Mouse (Mus musculus) forebrain, postnatal 0 days (tissue): Measurements from ENCODE around the gene Grin2d. TPM values are rescaled to one million over a fixed set of nuclear protein-coding genes. Genes with fewer than 3 reads are reported as not detected.

ENCODE experiments used
- ATAC-seq: fragments of 200-750 bp; cut with Nextera tagmentation; 2 replicates; pipeline ENCODE4 v1.8.0; 2017; ENCODE audit warnings: mild to moderate bottlenecking, moderate library complexity
- DNase-seq: peaks from one replicate; pipeline ENCODE4 v3.0.0-alpha.2; 2015
- H3K27ac ChIP-seq: fragments of 300-500 bp; sonication (generic); 2 replicates; pipeline ENCODE4 v1.5.1; 2014; ENCODE audit warnings: low read depth, mild to moderate bottlenecking, antibody characterized with exemption, low read length, moderate library complexity, mixed read lengths
- H3K27me3 ChIP-seq: fragments of 300-500 bp; sonication (generic); 2 replicates; pipeline ENCODE4 v1.6.1; 2014; ENCODE audit warnings: mild to moderate bottlenecking, low read length, mixed read lengths; ENCODE audit not compliant: insufficient read depth
- H3K36me3 ChIP-seq: fragments of 300-500 bp; sonication (generic); 2 replicates; pipeline ENCODE4 v1.6.1; 2014; ENCODE audit warnings: mild to moderate bottlenecking, moderate library complexity; ENCODE audit not compliant: insufficient read depth
- H3K4me1 ChIP-seq: fragments of 300-500 bp; sonication (generic); 2 replicates; pipeline ENCODE4 v1.6.1; 2014; ENCODE audit warnings: antibody characterized with exemption; ENCODE audit not compliant: insufficient read depth
- H3K4me2 ChIP-seq: fragments of 300-500 bp; sonication (generic); 2 replicates; pipeline ENCODE4 v1.6.1; 2014; ENCODE audit warnings: low read depth, mild to moderate bottlenecking, moderate library complexity
- H3K4me3 ChIP-seq: fragments of 300-500 bp; sonication (generic); 2 replicates; pipeline ENCODE4 v1.5.1; 2014; ENCODE audit warnings: low read depth, low read length, mixed read lengths
- H3K9ac ChIP-seq: fragments of 300-500 bp; sonication (generic); 2 replicates; pipeline ENCODE4 v1.6.1; 2014; ENCODE audit warnings: mild to moderate bottlenecking
- H3K9me3 ChIP-seq: fragments of 300-500 bp; sonication (generic); 2 replicates; pipeline ENCODE4 v1.6.1; 2016; ENCODE audit warnings: low read length
- CTCF ChIP-seq: sonication (generic); IDR thresholded peaks from 2 replicates; pipeline ENCODE4 v1.5.1; 2016; ENCODE audit warnings: antibody characterized with exemption, control low read depth, low read depth
- WGBS: fragments of 180-500 bp; shearing (Covaris S2); extraction: QIAGEN DNeasy Blood & Tissue Kit; methylation state at CpG from one replicate; pipeline ENCODE4 v1.1.7; 2014; 5-methylcytosine and 5-hydroxymethylcytosine counted together
- polyA plus RNA-seq: library from polyadenylated mRNA; unstranded; fragments of >200 nt; fragmentation: Nextera tagmentation; extraction: Ambion mirVana; gene quantifications from 2 replicates; pipeline ENCODE4 v1.2.1, GENCODE M21; 2015
- total RNA-seq: library from RNA; depleted of rRNA; stranded (reverse); fragments of >200 nt; gene quantifications from 2 replicates; pipeline ENCODE4 v1.2.3, GENCODE M21; 2014

Grin2d gene
- total and polyA plus RNA-seq, 2 experiments from 2014 or later, result 3.4 to 12.9 TPM

DNA sequence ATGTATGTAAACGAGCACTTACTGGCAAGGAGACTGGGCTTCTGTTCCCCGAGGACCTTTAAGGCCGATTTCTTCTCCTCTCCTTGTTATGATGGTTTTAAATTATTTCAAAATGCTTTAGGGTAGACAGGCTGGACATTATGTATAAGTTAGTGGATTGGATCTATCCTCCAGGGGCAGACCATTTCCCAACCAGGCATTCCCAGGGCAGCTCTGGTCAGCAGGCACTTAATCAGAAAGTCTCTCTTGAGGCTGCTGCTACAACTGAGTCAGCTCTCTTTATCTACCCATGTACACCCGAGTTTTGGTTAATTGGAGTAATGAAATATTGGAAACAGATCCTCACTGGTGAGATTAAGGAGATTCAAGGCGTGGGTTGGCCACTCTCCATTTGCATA lies 47.1 kb downstream of the Grin2d start:
- Histone ChIP-seq H3K4me1 (no peaks in the 10 kb centered on the region), H3K36me3 (peaks cover 27% of the 10 kb centered on the region), H3K9me3 (no peaks in the 10 kb centered on the region), H3K4me3 (peak overlapping the region; percentile 88), H3K27ac (peak overlapping the region; percentile 70; the same call in 1 of the 2 replicates), H3K27me3 (peaks cover 42% of the 10 kb centered on the region), H3K9ac (peak overlapping the region; percentile 51), H3K4me2 (peak overlapping the region; percentile 84)
- DNase-seq, result no peak
- TF ChIP-seq CTCF, result no peak
- WGBS, result 20% methylated on average over 5 of the region's 5 CpGs
- peak; percentile 12 for ATAC-seq

DNA sequence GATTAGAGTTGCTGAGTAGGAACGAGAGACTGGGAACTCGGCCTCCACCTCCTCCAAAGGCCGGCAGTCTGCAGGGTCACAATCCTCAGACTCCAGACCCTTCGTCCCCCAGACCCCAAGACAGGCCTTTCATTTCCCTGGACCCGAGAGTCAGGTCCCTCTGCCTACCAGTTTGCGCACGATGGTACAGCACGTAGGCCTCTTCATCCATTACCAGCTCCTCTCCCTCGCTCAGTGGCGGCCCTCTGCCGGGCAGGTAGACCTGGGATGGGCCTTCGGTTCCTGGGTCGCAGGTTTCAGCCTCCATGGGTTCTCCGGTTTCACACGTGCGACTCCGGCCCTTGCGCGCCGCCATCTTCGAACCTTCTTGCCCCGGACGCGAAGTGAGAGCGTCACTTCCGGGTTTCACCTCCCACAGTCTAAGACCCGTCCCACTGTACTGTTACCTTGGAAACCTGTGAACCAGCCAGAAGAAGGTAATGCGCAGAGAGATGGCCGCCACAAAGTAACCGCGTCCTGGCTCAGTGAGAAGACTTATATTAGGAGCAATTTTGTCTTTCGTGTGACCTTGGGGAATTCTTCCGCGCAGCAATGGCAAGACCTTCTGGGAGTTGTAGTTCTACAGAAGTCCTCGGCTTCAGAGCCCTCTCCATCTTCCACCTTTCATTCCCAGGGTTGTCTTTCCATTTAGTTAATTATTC lies 47.6 kb downstream of the Grin2d start, which contains the start of gene Grwd1:
Gene Grwd1, minus strand, starts transcription at position 518 of the 701 bp plus-strand sequence.
- Histone ChIP-seq H3K4me3 (peak within 1 kb of the TSS; percentile 88), H3K9me3 (no peaks in the 10 kb centered on the region), H3K27me3 (peaks cover 40% of the 10 kb centered on the region), H3K4me2 (peak within 1 kb of the TSS; percentile 84), H3K9ac (peak within 1 kb of the TSS; percentile 51), H3K36me3 (peaks cover 33% of the 10 kb centered on the region), H3K27ac (peak within 1 kb of the TSS; percentile 70; the same call in 1 of the 2 replicates), H3K4me1 (no peaks in the 10 kb centered on the region)
- ATAC-seq (peak; percentile 94), DNase-seq (peak; percentile 95)
- 2% methylated on average over 35 of the region's 35 CpGs for WGBS
- 0 out of 2 replicates have a peak, but pooled peaks have one; percentile 14 for TF ChIP-seq CTCF

DNA sequence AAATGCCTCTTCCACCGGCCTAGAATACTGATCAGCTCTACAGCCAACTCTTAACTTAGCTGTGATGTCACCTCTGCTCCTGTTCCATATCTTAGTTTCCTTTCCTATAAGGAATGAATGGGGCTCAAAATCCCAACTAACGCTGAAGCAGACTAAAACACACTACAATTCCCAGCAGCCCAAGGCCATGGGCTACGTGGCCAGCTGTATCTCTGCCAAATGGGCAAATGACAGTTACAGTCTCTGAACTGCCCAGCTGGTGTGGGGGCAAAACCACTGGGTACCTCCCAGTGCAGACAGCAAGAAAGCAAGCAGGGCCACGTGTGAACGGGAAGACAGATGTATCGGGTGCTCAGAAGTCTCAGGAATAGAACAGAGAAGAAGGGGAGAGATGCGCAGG lies 51.5 kb downstream of the Grin2d start:
- TF ChIP-seq CTCF, result no peak
- ATAC-seq (no peak), DNase-seq (no peak)
- H3K4me2 ChIP-seq, result no peak overlapping the region
- H3K27ac ChIP-seq, result no peak overlapping the region
- 89% methylated on average over 7 of the region's 7 CpGs for WGBS
- H3K9me3 ChIP-seq, result no peaks in the 10 kb centered on the region
- H3K36me3 ChIP-seq, result peaks cover 51% of the 10 kb centered on the region
- peaks cover 2% of the 10 kb centered on the region for H3K27me3 ChIP-seq
- no peak overlapping the region for H3K4me3 ChIP-seq
- no peaks in the 10 kb centered on the region for H3K4me1 ChIP-seq
- H3K9ac ChIP-seq, result no peak overlapping the region

DNA sequence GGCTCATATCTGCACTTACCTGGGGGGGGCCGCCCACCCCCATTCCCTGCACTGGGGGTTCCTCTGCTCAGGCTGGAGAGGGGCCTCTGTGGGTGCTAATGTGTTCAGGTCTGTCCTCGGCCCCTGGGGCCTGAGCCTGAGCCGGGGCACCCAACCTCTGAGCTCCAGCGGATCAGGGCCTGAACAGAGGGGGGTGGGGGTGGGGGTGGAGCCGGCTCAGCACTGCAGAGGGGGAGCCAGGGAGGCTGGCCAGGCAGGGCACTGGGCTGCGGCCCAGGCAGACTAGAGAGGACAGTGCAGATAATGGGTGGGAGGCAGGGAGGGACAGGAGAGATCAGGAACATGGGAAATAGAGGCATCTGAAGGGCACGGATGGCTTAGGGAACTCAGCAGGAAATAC lies 53.6 kb downstream of the Grin2d start, which contains the start of gene Kcnj14:
Gene Kcnj14, minus strand, starts transcription at position 185 of the 400 bp plus-strand sequence.
- Histone ChIP-seq H3K27ac (no peak within 1 kb of the TSS), H3K4me2 (no peak within 1 kb of the TSS), H3K27me3 (no peaks in the 10 kb centered on the region), H3K4me1 (no peaks in the 10 kb centered on the region), H3K4me3 (no peak within 1 kb of the TSS), H3K36me3 (peaks cover 51% of the 10 kb centered on the region), H3K9ac (no peak within 1 kb of the TSS), H3K9me3 (no peaks in the 10 kb centered on the region)
- no peak for DNase-seq
- 75% methylated on average over 6 of the region's 7 CpGs for WGBS
- TF ChIP-seq CTCF, result no peak
- no peak; the same call in 1 of the 2 replicates for ATAC-seq

DNA sequence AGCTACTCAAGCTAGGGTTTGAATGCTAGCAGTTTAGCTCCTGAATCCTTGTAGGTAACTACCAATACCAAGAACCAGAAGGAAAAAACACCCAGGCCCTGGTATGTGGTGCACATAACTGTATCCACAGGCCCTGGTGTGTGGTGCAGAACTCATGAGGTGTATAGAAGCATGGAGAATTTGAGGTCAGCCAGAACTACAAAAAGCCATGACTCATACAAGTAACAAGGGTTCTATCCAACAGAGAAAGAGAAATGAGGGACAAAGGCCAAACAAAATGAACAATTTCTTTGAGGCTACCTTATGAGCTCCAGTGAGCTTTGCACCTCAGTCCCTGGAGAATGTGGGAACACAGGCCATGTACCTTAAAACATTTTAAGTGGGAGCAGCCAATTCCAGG lies 57.3 kb downstream of the Grin2d start:
- H3K27me3 ChIP-seq, result no peaks in the 10 kb centered on the region
- no peak for TF ChIP-seq CTCF
- ATAC-seq (no peak), DNase-seq (no peak)
- peaks cover 22% of the 10 kb centered on the region for H3K36me3 ChIP-seq
- no peaks in the 10 kb centered on the region for H3K4me1 ChIP-seq
- H3K9me3 ChIP-seq, result no peaks in the 10 kb centered on the region
- H3K27ac ChIP-seq, result no peak overlapping the region
- H3K9ac ChIP-seq, result no peak overlapping the region
- H3K4me2 ChIP-seq, result no peak overlapping the region
- no peak overlapping the region for H3K4me3 ChIP-seq

DNA sequence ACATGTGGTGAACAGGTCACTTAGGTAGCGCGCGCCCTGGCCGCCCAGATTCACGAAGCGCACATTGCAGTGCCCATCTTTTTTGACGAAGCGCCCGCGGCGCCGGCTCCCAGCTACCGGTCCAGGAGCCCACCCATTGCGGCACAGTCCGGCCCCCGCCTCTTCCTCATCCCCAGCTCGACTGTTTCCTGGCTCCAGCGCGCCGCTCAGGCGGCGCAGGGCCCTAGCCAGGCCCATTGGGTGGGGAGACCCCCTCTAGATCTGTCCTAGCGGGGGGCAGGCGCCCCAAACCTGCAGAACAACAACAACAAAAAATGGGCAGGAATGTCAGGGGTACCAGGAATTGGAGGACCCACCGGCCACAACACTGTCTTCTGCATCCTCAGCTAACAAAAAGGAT lies 58.3 kb downstream of the Grin2d start:
- no peak for ATAC-seq
- H3K9ac ChIP-seq, result no peak overlapping the region
- 21% methylated on average over 25 of the region's 25 CpGs for WGBS

DNA sequence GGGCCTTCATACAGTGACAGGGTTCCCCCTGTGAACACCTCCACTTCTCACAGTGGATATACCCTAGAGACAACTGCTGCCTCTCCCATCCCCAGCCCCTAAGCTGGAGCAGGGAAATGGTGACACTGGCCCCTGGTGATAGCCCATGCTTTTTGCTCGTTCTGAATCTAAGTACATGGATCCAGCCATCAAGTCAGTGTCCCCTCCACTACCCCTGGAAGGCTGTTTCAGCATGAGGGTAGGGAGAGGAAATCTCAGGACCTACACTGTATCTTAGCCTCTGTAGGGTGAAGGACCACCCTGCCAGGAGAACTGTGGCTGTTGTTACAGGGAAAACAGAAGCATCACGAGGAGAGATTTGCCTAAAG lies 62.2 kb downstream of the Grin2d start:
- Histone ChIP-seq H3K9me3 (no peaks in the 10 kb centered on the region), H3K36me3 (peaks cover 20% of the 10 kb centered on the region), H3K4me3 (no peak overlapping the region), H3K4me2 (no peak overlapping the region), H3K27me3 (no peaks in the 10 kb centered on the region), H3K9ac (no peak overlapping the region), H3K27ac (0 out of 2 replicates have a peak overlapping the region, but pooled peaks have one; percentile 54), H3K4me1 (peaks cover 14% of the 10 kb centered on the region)
- ATAC-seq (no peak), DNase-seq (no peak)
- no peak for TF ChIP-seq CTCF
- 21% methylated on average over 2 of the region's 2 CpGs for WGBS

More for the DNA sequence above, 58.3 kb downstream of the Grin2d start:
- Histone ChIP-seq H3K9me3 (no peaks in the 10 kb centered on the region), H3K4me2 (peak overlapping the region; percentile 13; the same call in 1 of the 2 replicates), H3K27me3 (no peaks in the 10 kb centered on the region), H3K27ac (no peak overlapping the region), H3K4me1 (peaks cover 8% of the 10 kb centered on the region), H3K4me3 (no peak overlapping the region), H3K36me3 (peaks cover 11% of the 10 kb centered on the region)
- TF ChIP-seq CTCF, result no peak
- DNase-seq, result no peak
